Mouse (Mus musculus) forelimb bud, embryonic 11.5 days (tissue): ENCODE data around the gene Plekhm3.

Experiments used
- DNase-seq: peaks from one replicate; pipeline ENCODE4 v3.0.0-alpha.2; 2012; ENCODE audit warnings: low read depth, low spot score

Gene Plekhm3

DNA sequence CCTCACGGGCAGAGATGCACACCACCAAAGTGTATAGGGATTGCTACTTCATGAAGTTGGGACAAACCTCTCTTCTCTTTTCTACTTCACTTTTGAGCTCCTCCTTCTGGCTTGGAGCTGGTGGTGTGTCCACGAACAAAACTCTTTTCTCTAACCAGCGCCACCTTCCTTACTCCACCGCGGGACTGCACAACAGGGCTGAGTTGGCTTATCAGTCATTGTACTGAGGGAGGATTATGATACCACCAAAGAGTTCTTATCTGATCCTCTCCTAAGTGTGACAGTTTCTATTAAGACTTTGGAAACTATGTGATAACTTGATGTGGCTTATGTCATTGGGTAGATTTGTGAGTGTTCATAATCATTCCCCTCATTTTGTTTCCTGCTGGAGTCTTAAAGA, 129.2 kb downstream of the Plekhm3 start:
- no peak for DNase-seq

DNA sequence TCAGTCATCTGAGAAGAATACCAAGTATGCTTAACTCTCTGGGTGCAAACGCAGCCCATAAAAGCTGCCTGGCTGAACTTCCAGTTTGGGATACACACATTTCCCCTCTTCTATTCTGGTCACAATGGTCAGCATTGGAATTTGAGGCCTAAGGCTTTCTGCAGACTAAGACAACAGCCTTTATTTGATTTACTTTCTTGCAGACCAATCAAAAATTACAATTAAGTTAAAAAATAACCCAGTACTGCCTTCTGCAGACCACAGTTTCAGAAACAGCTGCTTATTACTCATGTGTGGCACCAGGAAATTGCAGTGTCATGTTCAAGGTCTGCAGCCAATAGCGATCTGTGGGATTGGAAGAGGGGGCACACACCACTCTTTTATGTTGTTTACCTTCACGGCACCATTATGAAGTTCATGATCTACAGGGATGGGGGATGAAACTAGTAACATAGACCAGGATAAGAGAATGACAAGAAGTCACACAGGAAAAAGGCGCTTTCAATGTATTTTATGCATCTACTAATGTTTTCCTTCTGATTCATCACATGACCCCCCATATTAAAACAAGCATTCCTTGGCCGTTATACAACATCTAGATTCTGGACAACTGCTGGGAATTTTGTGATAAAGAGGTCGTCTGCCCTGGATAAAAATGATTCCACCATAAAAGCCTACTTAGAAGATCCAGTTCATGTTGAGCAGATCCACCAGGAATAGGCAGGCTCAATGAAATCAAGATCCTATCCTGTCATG, 130.1 kb downstream of the Plekhm3 start:
- DNase-seq = no peak

DNA sequence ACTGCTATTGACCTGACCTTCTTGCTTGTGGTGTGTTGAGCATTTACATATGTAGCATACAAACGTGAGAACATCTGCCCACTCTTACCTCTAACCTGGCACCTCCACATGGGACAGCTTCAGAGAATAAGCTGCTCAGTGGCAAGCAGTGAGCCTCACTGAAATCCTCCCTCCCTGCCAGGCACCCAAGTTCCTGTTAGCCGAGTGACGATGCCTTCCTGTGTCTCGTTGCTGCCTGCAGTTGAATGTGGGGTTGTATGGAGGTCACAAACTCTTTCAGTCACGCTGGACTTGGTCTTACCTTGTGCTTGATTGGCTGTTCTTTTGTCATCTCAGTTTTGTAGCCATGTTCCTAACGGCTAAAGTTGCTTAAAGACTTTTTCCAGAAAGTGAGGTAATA, 133.1 kb downstream of the Plekhm3 start:
- DNase-seq = no peak

DNA sequence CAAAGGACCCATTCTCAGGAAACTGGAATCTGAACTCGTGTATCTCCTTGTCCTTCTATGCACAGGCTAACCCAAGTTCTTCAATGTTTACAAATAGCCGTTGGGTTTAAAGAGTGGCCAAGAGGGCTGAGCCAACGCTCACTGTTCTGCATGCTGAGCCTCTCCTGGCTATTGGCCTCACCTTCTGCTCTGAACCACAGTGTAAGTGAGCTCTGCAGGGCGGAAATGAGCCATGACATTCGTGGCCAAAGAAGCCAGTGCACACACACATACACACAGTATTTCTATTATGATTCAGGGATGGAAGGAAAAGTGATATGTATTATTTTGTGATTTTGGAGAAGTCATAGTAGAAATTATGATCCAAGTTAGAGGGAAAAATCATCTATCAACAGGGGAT, 138.9 kb downstream of the Plekhm3 start:
- DNase-seq = no peak

DNA sequence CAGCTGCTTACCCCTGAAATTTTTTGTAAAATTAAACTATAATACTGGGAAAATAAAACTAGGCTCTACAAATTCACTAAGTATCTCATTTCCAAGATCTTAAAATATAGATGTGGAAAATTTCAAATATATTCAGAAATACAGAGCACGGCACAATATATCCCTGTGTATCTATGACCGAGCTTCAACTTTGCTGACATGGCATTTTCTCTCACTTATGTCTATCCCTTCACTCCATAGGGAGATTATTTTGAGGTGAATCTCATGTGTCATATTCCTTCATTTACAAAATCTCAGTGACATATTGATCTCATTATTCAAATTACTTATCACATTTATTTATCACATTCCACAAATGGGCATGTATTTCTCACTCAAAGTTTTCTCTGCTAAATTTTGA, 143.4 kb downstream of the Plekhm3 start:
- DNase-seq = no peak

DNA sequence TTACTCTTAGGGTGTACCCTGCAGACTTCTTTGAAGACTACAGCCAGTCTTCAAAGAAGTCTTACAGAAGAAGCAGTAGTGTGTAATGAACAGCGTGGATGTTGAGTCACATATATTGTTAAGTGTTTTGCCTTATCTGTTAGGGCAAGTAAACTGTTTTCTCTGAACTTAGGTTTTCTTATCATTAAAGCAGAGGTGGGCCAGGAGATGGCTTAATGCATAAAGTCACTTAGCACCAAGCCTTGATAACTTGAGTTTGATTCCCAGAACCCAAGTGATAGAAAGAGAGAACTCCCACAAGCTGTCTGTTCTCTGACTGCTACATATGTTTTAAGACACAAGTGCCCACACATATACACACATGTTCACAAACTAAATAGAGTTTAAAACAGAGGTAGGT, 144.7 kb downstream of the Plekhm3 start:
- no peak for DNase-seq

DNA sequence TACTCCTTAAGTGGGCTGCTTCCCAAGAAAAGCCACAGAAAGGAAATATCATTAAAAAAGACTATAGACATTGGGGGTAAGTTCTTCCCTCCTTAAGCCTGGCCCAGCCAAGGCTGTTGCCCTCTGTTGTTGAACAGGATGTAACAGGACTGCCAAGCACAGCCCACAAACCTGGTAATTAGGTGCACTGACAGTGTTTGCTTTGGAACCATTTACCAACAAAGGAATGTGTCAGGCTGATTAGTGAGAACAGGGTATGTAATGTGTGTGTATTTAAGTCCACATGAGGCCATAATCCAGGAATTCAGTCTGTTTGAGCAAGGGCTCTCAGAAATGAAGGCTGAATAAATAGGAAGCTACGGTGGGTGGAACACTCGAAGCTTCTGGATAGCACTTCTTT, 147.5 kb downstream of the Plekhm3 start:
- DNase-seq = peak; percentile 38

DNA sequence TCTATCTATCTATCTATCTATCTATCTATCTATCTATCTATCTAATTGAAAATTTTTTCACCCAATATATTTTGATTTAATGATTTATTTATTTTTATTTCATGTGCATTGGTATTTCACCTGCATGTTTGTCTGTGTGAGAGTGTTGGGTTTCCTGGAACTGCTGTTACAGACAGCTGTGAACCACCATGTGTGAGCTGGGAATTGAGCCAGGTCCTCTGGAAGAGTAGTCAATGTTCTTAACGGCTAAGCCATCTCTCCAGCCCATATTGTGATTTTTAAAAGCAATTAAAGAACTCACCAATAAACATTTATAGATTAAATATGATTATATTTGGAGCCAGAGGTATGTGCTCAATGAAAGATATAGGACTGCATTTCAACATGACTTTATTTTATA, 148.9 kb downstream of the Plekhm3 start:
- DNase-seq = no peak

DNA sequence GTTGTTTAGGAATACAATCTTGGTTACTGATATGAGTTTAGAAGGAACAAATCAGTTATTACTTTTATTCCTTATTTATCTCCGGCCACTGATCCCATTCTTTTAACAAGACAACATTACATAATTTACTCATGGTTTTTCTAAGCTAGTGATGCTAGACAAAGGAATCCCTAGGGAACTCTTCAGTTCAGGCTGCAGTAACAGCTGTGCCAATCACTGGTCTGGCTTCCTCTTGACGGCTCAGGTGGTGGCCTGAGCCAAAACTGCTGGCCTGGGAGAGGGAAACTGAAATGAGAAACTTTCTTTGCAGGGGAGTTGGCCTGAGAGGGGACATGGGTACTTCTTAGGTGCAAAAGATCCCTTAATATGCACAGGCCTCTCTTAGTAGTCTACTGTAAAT, 151.4 kb downstream of the Plekhm3 start:
- no peak for DNase-seq

DNA sequence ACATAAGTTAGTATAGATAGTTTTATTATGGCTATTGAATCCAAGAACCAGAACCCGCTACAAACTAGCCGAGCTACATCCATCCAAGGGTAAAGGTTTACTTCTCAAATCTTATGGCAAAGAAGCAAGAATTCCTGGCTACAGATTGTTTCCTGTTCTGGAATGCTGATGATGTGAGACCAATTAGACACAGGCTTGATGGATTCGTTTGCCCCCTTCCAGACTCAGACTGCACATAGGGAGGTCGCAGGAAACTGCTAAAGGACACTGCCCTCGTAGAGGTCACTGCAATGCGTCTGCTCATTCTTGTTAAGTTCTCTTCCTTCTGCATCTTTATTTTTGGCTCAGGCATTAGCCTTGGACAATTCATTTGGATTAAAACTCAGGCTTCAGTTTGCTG, 154.0 kb downstream of the Plekhm3 start:
- DNase-seq = no peak

DNA sequence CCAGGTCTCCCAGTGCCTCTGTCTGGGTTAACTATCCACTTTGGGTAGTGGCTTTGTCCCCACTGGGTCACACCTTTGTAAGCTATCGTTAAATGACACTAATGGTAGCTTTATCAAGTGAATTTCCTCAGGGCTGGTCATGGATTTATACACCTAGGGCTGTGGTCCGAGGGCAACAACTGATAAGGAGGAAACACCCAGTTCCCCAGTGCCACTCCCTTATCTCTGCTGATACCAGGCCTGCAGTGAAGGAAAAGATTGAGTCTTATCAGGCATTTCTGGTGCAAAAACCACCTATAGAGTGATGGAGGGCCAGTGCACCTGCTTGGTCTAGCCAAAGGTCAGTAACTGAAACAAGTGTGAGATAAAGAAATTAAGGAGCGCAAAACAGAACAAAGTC, 159.0 kb downstream of the Plekhm3 start:
- DNase-seq = no peak

DNA sequence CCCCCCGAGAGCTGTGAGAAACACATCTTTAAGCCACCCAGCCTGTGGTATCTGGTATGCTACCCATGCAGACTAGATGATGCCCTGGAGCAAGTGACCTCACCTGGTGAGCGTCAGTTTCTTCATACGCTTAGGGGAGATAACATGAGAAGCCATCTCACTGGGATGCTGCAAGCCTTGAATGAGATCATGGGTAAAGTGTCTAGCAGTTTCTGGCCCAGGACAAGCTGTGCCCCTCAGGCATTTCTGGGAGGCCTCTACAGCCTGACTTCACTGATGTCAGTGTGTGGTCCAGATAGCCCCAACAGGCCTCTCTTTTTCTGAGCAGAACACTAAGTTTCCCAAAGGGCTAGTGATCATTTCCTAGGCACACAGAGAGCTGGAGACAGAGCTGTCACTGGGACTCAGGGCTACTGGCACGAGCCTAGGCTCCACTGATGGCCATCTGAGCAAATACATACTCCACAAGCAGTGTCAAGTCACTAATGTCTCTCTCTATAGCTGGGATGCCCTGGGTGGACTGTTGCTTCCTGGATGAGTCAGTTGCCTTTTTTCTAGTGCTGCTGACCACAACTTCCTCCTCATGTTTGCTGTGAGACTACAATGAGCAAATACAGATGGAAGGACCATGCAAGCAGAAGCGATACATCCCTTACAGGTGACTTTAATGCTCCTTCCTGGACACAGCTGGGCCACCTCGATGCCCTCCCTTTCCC, 159.6 kb downstream of the Plekhm3 start:
- DNase-seq = no peak

DNA sequence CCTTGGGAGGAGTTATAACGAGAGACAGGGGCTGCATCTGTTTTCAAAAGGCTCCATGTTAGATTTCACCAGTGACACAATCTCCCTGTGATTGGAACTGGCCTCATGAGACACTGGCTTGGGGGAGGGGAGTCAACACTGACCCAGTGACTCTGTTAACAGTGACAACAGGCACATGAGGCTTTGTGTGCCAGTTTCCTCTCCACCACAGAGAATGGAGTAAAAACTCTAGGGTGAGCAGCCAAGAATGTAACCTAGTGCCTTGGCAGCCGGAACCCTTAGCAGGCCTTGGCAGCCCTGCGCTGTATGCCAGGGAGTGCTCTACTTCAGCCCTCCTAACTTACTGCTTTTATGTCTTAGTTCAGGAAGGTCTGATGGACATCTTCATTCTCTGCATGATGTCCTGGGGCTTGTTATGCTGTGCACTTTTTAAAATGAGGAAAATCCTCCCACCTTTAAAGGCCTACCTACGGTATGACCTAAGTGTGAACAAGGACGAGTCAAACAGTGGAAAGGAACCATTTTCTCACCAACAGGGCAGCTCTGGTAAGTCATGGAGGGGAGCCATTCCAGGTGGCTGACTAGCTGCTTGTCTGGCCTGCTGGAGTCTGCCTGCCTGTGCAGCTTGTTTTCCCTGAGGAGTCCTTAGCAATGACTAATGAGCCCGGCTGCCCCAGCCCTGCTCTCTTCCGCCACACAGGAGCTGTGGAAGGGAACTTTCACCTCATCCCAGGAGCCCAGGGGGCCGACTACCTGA, 161.2 kb downstream of the Plekhm3 start:
- no peak for DNase-seq

DNA sequence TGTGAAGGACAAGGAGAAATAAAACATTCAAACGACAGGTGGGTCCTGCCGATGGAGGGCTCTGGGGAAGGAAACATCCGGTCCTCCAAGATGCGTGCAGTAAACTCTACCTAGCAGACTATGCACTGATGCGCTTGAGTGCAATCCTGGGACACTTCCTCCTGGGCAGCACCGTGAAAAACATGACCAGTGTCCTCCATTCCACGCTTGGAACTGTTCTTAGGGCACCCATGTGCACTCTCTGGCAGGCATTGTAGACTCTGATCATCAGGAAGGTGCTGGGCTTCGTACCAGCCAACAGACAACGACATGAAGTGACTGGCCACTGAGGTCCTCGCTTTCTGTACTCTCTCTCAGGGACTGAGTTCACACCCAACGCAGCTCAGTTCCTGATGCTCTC, 162.5 kb downstream of the Plekhm3 start:
- no peak for DNase-seq

DNA sequence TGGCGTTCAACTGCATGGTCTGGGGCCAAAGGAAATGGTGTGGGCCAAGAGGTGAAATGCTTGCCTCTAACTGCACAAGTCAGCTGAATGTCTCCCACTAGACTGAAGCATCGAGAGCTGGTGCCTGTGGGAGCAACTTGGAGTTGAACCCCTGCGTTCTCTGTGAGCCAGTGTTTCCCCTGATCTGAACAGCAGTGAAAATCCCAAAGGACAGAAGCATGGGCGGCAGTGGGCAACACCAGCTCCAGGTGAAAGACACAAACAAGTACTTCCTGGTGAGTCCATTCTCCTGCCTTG, 163.4 kb downstream of the Plekhm3 start:
- no peak for DNase-seq

DNA sequence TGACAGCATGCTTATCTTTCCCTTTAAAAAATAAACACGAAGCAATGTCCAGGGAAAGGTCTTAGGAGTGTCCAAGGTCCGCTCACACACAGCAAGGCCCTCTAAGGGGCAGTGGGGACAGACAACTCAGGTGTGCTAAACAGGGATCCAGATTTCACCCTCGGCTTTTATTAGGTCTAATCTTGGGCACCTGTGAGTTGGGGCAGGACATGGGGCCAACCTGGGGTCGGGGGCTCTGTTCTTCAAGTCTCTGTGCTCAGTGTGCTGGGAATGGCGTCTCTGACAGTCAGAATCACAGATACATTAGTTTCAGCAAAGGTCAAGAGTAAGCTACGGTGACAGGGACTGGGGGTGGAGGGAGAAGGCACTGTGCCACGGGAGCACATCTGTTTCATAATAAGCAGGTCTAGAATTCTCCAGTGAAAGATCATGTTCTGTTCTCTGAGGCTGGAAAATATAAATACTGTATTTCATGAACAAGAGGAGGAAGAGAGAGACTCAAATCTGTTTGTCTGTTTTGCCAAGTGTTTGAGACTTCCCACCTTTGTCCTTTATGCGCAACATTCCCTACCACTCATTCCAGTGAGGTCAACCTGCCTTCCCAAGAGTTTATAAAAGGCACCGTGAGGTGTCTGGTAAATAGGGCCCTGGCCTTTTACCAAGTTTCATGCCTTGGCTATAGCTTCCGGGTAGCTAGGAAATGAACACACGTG, 163.9 kb downstream of the Plekhm3 start:
- DNase-seq = no peak

DNA sequence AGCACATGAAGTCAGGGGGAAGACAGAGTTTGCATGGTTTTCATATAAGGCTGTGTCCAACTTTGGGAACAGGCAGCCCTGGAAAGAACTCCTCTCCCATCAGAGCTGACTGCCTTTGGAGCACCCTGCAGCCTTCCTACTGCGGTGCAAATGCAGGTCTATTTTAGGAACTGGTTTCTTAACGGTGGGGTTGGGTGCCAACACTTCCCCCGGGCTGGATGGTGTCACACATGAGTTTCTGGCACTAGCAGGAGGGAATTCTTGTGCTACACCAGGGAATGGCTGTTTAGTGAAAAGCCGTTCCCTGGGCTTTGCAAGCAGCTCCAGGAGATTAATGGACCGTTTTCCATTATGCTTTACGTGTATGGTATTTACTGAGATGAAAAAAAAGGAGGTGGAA, 164.8 kb downstream of the Plekhm3 start:
- DNase-seq = peak; percentile 6

DNA sequence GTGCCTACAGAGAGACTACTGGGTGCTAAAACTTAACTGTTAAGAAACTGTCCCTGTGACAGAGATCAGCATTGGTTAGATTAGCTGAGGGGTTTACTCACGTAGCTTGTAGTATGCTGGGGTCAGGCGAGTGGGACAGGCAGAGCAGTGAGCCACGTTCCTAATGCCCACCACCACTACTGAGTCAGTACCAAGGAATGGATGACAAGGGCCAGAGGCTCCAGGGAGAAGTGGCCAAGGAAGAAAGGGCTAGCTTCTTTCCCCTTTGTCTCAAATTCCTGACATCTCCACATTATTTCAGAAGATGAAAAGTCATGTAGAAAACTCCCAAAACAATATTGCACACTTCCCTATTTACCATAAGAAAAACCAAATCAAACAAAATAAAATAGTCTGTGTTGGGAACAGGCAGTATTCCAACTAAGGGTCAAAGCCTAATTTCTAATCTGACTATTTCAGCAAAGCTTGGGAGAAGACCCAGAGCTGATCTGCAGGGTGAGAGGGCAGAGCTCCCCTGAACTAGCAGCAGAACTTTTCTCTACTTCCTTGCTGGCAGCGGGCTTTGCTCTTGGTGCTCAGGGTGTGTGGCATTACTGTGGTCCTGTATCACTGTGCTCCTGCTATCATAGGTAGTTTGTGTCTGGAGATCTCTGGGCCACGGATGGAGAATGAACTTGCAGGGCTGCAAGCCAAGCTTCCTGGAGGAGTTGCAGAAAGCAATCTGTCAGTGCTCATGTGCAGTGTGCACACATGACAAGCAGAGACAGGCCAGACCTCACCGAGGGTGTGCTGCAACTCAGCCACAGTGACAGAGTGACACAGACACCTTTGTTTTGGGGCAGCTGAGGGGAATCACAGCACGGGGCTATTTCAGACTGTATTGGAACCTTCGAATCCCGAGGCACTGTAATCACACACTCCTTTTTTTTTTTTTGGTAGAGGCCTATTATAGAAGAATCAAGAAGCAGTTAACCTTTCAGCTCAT, 165.5 kb downstream of the Plekhm3 start:
- no peak for DNase-seq

DNA sequence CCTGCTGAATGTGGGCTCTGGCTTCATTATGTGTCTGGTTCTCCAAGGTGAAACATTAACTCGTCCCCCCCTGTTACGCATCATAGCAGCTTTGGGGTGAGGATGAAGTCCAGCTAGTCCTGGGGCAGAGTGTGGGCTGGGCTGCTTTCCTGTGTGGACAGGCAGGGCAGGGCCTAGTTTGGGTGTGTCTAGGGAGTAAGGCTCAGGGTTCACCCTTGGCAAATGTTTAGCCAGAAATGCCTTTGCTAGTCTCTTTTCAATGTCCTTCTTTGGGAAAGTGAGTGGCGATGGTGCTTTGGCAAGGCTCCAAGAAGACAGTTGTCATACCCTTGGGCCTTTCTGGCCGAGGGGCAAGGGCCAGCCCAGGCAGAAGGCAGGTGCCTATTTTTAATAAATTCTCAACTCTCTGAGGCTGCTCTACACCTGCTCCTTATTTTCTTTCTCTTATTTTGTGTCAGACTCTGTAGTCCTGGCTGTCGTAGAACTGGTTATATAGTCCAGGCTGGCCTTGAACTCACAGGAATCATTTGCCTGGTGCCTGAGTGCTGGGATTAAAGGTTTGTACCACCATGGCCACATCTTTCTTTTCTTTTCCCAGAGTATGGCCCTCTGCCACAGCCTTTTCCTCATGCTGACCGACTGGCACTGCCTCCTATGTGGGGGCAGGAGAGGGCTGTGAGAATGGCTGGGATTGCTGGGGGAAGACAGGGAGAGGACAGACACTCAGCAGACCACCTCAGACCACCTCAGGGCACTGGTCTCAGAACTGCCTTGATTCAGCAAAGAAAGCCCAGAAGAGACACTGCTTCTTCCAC, 168.7 kb downstream of the Plekhm3 start:
- no peak for DNase-seq

DNA sequence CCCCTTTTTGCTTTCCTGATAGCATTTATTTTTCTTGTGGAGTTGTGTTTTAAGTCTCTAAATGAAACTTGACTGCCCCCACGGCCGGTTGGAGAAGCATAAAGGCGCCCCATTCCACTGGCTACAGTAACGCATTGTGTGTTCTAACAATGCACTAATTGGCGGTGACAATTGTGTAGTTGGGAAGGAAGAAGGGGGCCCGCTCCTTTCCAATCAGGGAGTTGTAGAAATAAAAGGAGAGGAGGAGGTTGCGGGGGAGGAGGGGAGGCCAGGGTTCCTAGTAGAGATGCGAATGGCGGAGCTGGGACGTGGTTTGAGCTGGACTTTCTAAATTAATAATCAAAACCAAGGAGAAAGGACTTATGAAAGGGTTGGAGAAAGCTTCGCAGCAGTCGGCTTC, 176.8 kb downstream of the Plekhm3 start:
- no peak for DNase-seq
